Mouse (Mus musculus): Measurements from ENCODE around the gene Ankrd31. TPM values are rescaled to one million over a fixed set of nuclear protein-coding genes. Genes with fewer than 3 reads are reported as not detected.
"Not testable (repeated sequence)": the region's sequence is repeated elsewhere in the genome, so short reads cannot be mapped to it uniquely, and the experiment has no call there.

Gene Ankrd31
- polyA plus RNA-seq, 1 experiment from 2014 or later: not detected

DNA sequence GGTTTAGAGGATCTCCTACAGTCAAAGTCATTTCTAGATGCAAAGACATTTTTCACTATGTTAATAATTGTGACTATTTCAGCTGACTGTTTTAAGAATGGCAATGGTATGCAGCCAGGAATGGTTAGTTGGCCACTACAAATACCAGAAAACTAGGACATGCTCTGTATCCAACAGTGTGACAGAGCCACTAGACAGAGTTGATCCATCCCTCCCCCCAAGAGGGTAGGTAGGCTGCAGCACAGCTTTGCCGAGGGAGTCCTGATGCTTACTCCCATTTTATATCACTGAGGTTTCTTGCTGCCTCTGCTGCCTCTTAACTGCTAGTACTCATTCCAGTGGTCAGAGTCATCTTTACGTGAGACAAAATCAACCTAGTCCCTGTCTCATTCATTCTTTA is 147.1 kb downstream of the Ankrd31 start:
- ATAC-seq (ENCODE audit: low read depth): no peak
- H3K27ac ChIP-seq (ENCODE audit: low read length): no peak overlapping the region
- H3K9ac ChIP-seq (ENCODE audit: low read length): no peak overlapping the region
- no peak overlapping the region for H3K4me2 ChIP-seq (ENCODE audit: low read depth, low read length)
- H3K27me3 ChIP-seq (ENCODE audit: control insufficient read depth, insufficient read depth, low read depth, low read length): no peaks in the 10 kb centered on the region
- H3K4me1 ChIP-seq (replicated peaks; ENCODE audit: control insufficient read depth, insufficient read depth, low read length): no peaks in the 10 kb centered on the region
- H3K36me3 ChIP-seq (ENCODE audit: control insufficient read depth, insufficient read depth, low read length): no peaks in the 10 kb centered on the region
- 77% methylated on average over 2 of the region's 2 CpGs for WGBS
- H3K4me3 ChIP-seq (ENCODE audit: low read length): no peak overlapping the region
- no peaks in the 10 kb centered on the region for H3K9me3 ChIP-seq (ENCODE audit: control insufficient read depth, low read length)

DNA sequence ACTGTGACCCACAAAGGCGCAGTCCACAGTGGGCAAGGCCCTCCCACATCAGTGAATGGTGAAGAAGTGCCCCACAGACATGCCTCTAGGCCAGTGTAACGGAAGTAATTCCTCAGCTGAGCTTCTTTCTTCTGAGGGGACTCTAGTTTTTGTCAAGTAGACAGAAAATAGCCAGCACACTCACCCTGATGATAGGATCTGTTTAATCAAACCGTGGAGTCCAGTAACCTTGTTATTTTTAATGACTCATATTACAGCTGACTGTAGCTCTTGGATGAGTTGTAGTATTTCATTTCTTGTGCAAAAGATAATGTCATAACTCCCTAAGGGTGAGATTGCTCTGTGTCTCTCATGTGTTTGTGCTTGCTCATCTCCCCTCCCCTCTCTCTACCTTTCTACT is 158.6 kb downstream of the Ankrd31 start:
- H3K9ac ChIP-seq (ENCODE audit: low read length): no peak overlapping the region
- no peak overlapping the region for H3K4me2 ChIP-seq (ENCODE audit: low read depth, low read length)
- no peaks in the 10 kb centered on the region for H3K27me3 ChIP-seq (ENCODE audit: control insufficient read depth, insufficient read depth, low read depth, low read length)
- no peaks in the 10 kb centered on the region for H3K36me3 ChIP-seq (ENCODE audit: control insufficient read depth, insufficient read depth, low read length)
- WGBS: 52% methylated on average over 3 of the region's 3 CpGs
- no peaks in the 10 kb centered on the region for H3K9me3 ChIP-seq (ENCODE audit: control insufficient read depth, low read length)
- H3K27ac ChIP-seq (ENCODE audit: low read length): no peak overlapping the region
- H3K4me1 ChIP-seq (replicated peaks; ENCODE audit: control insufficient read depth, insufficient read depth, low read length): no peaks in the 10 kb centered on the region
- no peak for ATAC-seq (ENCODE audit: low read depth)
- H3K4me3 ChIP-seq (ENCODE audit: low read length): no peak overlapping the region

DNA sequence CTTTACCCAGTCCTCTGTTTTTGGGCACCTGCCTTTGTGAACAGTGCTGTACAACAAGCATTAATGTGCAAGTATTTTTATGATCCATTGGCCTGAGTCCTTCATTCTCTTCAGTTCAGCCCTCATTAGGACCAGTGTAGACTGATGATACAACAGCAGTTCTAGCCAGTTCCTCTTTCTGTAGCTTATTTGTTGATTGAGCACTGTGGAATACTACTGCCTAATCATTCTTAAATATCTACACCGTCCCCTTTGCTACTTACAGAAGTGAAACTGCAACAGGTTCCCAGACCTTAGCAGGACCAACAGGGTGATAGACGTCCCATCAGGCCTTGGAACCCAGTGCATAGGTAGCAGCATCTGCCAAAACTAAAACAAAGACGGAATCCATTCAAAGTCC is 163.1 kb downstream of the Ankrd31 start:
- Histone ChIP-seq H3K36me3 (ENCODE audit: control insufficient read depth, insufficient read depth, low read length) (no peaks in the 10 kb centered on the region), H3K27ac (ENCODE audit: low read length) (no peak overlapping the region), H3K4me1 (replicated peaks; ENCODE audit: control insufficient read depth, insufficient read depth, low read length) (no peaks in the 10 kb centered on the region), H3K9me3 (ENCODE audit: control insufficient read depth, low read length) (no peaks in the 10 kb centered on the region), H3K4me3 (ENCODE audit: low read length) (no peak overlapping the region), H3K27me3 (ENCODE audit: control insufficient read depth, insufficient read depth, low read depth, low read length) (no peaks in the 10 kb centered on the region), H3K4me2 (ENCODE audit: low read depth, low read length) (no peak overlapping the region), H3K9ac (ENCODE audit: low read length) (no peak overlapping the region)
- ATAC-seq (ENCODE audit: low read depth): no peak
- WGBS: 82% methylated on average over 3 of the region's 3 CpGs

DNA sequence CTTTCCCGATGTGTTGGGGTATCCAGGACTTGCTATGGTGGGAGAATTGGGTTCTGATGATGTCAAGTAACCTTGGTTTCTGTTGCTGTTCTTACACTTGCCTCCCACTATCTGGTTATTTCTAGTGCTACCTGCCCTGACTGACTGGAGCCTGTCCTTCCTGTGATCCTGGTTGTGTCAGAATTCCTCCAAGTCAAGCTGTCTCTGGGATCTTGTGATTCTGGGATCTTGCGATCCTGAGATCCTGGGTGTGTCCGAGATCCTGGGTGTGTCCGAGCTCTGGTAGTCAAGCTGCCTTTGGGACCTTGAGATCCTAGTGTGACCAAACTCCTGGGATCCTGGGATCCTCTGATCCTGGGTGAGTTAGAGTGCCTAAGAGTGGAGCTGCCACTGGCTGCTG is 175.1 kb downstream of the Ankrd31 start:
- ATAC-seq (ENCODE audit: low read depth); H3K27ac ChIP-seq (ENCODE audit: low read length); H3K4me3 ChIP-seq (ENCODE audit: low read length); H3K36me3 ChIP-seq (ENCODE audit: control insufficient read depth, insufficient read depth, low read length); H3K4me2 ChIP-seq (ENCODE audit: low read depth, low read length); H3K4me1 ChIP-seq (replicated peaks; ENCODE audit: control insufficient read depth, insufficient read depth, low read length); H3K9me3 ChIP-seq (ENCODE audit: control insufficient read depth, low read length); H3K9ac ChIP-seq (ENCODE audit: low read length): not testable (repeated sequence)
- H3K27me3 ChIP-seq (ENCODE audit: control insufficient read depth, insufficient read depth, low read depth, low read length): peaks cover 16% of the 10 kb centered on the region
- WGBS: 92% methylated on average over 4 of the region's 4 CpGs

DNA sequence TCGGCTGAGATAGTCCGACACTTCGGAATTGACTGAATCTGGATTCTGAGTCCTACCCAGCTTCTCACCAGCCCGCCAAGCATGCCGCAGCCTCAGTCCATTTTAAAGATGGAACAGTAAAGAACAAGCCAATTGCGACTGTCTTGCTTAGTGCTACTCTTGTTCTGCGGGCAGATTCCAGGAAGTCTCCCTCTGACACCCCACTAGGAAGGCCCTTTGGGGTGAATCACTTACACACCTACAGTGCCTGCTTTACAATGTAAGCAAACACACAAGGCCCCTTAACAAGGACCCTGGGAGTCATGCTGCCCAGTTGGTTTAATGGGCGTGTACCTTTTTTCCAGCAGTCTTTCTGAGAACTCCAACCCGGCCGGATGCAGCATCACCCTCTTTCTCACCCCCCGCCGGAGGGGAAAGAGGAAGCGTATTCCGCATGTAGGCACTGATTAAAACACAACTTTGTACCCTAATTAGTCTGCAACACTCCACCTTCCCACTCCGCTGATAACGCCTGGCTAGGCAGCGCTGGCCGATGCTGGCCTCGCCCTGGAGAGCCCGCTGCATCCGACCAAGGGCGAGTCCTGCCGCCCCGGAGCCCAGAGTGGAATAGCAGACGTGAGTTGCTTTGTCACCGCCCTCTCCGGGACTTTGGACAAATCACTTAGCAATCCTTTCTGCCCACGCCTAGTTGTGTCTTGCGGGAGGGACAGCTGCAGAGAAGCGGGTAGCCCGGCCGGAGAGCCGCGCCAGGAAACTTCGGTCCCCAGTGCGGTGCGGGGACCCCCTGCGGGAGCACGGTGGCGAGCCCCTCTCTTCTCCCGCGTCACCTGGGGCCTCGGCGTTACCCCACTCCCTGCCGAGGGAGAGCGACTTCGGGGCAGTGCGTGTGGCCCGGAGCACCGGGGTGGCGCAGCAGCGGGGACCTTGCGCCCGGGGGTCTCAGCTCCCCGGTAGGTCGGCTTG is 176.2 kb downstream of the Ankrd31 start, which contains the start of gene Gcnt4:
Gene Gcnt4, plus strand, starts transcription at position 691 of the 963 bp plus-strand sequence.
- Histone ChIP-seq H3K9ac (ENCODE audit: low read length) (peak within 1 kb of the TSS; percentile 80), H3K4me2 (ENCODE audit: low read depth, low read length) (peak within 1 kb of the TSS; percentile 99), H3K27me3 (ENCODE audit: control insufficient read depth, insufficient read depth, low read depth, low read length) (peaks cover 16% of the 10 kb centered on the region), H3K9me3 (ENCODE audit: control insufficient read depth, low read length) (no peaks in the 10 kb centered on the region), H3K36me3 (ENCODE audit: control insufficient read depth, insufficient read depth, low read length) (no peaks in the 10 kb centered on the region), H3K4me3 (ENCODE audit: low read length) (peak within 1 kb of the TSS; percentile 85), H3K4me1 (replicated peaks; ENCODE audit: control insufficient read depth, insufficient read depth, low read length) (peaks cover 3% of the 10 kb centered on the region; the same call in 1 of the 2 replicates), H3K27ac (ENCODE audit: low read length) (no peak within 1 kb of the TSS)
- ATAC-seq (ENCODE audit: low read depth): peak; percentile 89
- WGBS: 9% methylated on average over 51 of the region's 56 CpGs

DNA sequence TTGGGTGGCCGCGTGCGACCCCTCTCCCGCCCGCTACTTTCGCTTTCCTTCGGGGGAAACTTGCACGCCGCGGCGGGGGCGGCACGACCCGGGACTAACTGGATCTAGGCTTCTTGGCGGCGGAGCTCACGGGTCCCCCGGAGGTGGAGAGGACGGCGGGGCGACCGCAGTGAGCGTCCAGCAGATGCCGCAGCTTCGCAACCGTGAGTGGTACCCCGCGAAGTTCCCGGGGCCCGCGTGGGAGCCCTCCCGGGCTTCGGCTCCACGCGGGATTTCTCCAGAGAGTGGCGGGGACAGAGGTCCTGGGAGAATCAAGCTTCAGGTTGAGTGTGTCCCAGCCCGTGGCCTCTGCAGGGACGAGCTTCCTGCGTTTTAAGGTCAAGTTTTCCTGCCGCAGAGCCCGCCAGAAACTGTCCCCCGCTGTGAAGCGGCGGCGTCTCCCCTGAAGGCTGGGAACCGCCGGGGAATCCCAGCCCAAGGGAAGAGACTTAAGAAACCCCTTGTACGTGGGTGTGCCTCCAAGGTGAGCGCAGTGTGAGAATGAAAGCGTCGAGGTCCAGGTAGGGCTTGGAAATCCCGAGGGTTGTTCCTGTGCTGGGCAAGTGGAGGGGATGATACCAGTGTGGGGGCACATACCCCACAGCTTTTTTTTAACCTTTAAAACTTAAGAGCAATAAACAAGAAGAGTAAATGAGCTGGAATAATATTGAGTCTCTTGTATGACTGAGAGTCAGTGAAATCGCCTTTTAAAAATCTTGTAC is 177.1 kb downstream of the Ankrd31 start:
- 1% methylated on average over 45 of the region's 53 CpGs for WGBS
- peaks cover 3% of the 10 kb centered on the region; the same call in 1 of the 2 replicates for H3K4me1 ChIP-seq (replicated peaks; ENCODE audit: control insufficient read depth, insufficient read depth, low read length)
- no peak overlapping the region for H3K27ac ChIP-seq (ENCODE audit: low read length)
- no peaks in the 10 kb centered on the region for H3K9me3 ChIP-seq (ENCODE audit: control insufficient read depth, low read length)
- no peaks in the 10 kb centered on the region for H3K36me3 ChIP-seq (ENCODE audit: control insufficient read depth, insufficient read depth, low read length)
- peaks cover 16% of the 10 kb centered on the region for H3K27me3 ChIP-seq (ENCODE audit: control insufficient read depth, insufficient read depth, low read depth, low read length)
- peak; percentile 63 for ATAC-seq (ENCODE audit: low read depth)
- H3K9ac ChIP-seq (ENCODE audit: low read length): peak overlapping the region; percentile 80
- H3K4me2 ChIP-seq (ENCODE audit: low read depth, low read length): peak overlapping the region; percentile 99
- H3K4me3 ChIP-seq (ENCODE audit: low read length): peak overlapping the region; percentile 85

DNA sequence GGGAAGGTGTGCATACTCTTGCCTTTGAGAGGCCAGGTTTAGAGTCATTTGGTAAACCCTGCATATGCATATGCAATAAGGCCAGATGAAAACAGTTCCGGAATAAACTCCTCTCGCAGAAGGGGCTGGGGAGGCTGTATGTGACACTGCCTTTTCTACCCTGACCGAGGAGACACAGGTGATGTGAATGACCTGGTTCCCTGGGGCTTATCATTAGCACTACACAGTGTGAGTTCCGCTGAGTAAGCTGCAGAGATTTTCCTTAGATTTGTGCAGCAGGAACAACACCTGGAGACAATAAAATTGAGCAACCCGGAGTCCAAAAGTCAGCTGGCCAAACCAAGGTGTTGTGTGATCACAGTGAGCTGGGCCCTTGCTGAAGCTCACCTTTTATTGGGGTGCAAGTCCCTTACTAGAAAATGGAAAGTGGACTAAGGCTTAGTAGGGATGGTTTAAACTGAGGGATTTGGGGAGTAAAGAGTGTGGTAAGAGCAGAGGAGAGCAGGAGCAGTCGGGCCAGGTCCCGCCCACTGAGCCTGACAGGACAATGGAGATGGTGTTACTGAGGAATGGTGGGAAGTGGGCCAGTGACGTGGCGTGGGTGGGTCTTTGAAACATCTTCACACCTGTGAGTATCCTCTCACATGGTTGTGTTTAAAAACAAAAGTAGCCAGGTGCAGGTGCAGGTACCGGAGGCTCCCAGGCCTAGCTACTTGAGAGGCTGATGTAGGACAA is 178.1 kb downstream of the Ankrd31 start:
- no peak overlapping the region for H3K4me2 ChIP-seq (ENCODE audit: low read depth, low read length)
- 41% methylated on average over 10 of the region's 10 CpGs for WGBS
- H3K27me3 ChIP-seq (ENCODE audit: control insufficient read depth, insufficient read depth, low read depth, low read length): peaks cover 16% of the 10 kb centered on the region
- no peak overlapping the region for H3K27ac ChIP-seq (ENCODE audit: low read length)
- H3K9ac ChIP-seq (ENCODE audit: low read length): no peak overlapping the region
- no peaks in the 10 kb centered on the region for H3K9me3 ChIP-seq (ENCODE audit: control insufficient read depth, low read length)
- H3K36me3 ChIP-seq (ENCODE audit: control insufficient read depth, insufficient read depth, low read length): no peaks in the 10 kb centered on the region
- no peak overlapping the region for H3K4me3 ChIP-seq (ENCODE audit: low read length)
- peaks cover 3% of the 10 kb centered on the region; the same call in 1 of the 2 replicates for H3K4me1 ChIP-seq (replicated peaks; ENCODE audit: control insufficient read depth, insufficient read depth, low read length)
- no peak for ATAC-seq (ENCODE audit: low read depth)

DNA sequence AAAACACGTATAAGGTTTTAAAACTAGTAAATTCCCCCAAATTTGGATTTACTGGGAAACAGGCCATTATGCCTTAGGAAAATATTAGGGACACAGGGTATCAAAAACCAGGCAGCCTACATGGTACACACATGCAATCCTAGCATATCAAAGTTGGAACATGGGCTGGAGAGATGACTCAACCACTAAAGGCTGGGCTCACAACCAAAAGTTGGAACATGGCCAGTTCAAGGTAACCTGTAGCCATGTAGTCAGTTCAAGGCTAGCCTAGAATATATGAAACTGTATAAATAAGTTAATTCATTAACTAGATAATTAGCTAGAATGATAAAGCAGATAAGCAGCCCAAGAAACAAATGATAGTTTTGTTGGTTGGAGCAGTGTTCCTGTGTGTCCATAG is 179.7 kb downstream of the Ankrd31 start:
- H3K9ac ChIP-seq (ENCODE audit: low read length): no peak overlapping the region
- H3K27me3 ChIP-seq (ENCODE audit: control insufficient read depth, insufficient read depth, low read depth, low read length): peaks cover 16% of the 10 kb centered on the region
- no peak for ATAC-seq (ENCODE audit: low read depth)
- no peaks in the 10 kb centered on the region for H3K36me3 ChIP-seq (ENCODE audit: control insufficient read depth, insufficient read depth, low read length)
- no peak overlapping the region for H3K27ac ChIP-seq (ENCODE audit: low read length)
- 84% methylated on average over 1 of the region's 1 CpGs for WGBS
- no peaks in the 10 kb centered on the region for H3K9me3 ChIP-seq (ENCODE audit: control insufficient read depth, low read length)
- H3K4me1 ChIP-seq (replicated peaks; ENCODE audit: control insufficient read depth, insufficient read depth, low read length): peaks cover 3% of the 10 kb centered on the region; the same call in 1 of the 2 replicates
- H3K4me2 ChIP-seq (ENCODE audit: low read depth, low read length): no peak overlapping the region
- H3K4me3 ChIP-seq (ENCODE audit: low read length): no peak overlapping the region
